Mouse (Mus musculus) lung, adult 2 months (tissue): ENCODE results near the gene Runx2.

Source experiments
- CTCF ChIP-seq: fragments of 200-500 bp; IDR thresholded peaks from 2 replicates; pipeline ENCODE4 v1.5.1; 2011; ENCODE audit warnings: mild to moderate bottlenecking, low read length, control low read depth; ENCODE audit not compliant: insufficient read depth
- POLR2A ChIP-seq: fragments of 200-500 bp; IDR thresholded peaks from 2 replicates; pipeline ENCODE4 v1.6.1; 2011; ENCODE audit warnings: low read depth, mild to moderate bottlenecking, control low read depth, low read length, borderline replicate concordance; ENCODE audit errors: extremely low read depth

DNA sequence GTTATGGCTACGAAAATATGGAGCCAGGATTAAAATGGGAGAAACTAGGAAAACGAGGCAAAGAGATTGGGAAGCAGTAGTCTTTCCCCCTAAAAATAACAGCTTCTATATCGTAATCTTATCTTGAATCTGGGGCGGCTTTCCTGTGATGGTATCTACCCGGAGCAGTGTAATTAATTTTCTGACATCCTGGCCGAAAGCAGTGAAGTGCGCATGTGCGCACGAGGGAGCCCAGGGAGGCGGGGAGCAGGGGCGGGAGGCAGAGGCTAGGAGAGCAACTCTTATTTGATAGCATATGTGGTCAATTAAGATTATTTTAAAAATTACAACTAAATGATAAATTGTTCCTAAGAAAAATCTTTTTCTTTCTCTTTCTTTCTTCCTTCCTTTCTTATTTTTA lies 195.9 kb downstream of the Runx2 start:
- TF ChIP-seq CTCF, result no peak
- TF ChIP-seq POLR2A, result no peak
